Mouse (Mus musculus) hindbrain, embryonic 10.5 days (tissue): ENCODE measurements at regions not wholly inside any gene's neighbourhood (a gene's known extent, or its start where the extent isn't known, plus 50 kb on each side); places are given as distances from the start of the nearest gene placed in this dataset.

Experiments used
- DNase-seq: peaks from one replicate; pipeline ENCODE4 v3.0.0-alpha.2; 2017; ENCODE audit warnings: low spot score
- H3K27ac ChIP-seq: fragments of 300-500 bp; sonication (generic); 2 replicates; pipeline ENCODE4 v1.5.1; 2016; ENCODE audit warnings: mild to moderate bottlenecking, moderate library complexity
- H3K27me3 ChIP-seq: fragments of 300-500 bp; sonication (generic); 2 replicates; pipeline ENCODE4 v1.6.1; 2016; ENCODE audit warnings: mild to moderate bottlenecking; ENCODE audit not compliant: poor library complexity, insufficient read depth, severe bottlenecking
- H3K36me3 ChIP-seq: fragments of 300-500 bp; sonication (generic); 2 replicates; pipeline ENCODE4 v1.6.1; 2016; ENCODE audit warnings: mild to moderate bottlenecking, moderate library complexity
- H3K4me1 ChIP-seq: fragments of 300-500 bp; sonication (generic); replicated peaks from 2 replicates; pipeline ENCODE4 v1.6.1; 2016; ENCODE audit warnings: mild to moderate bottlenecking
- H3K4me3 ChIP-seq: fragments of 300-500 bp; sonication (generic); 2 replicates; pipeline ENCODE4 v1.5.1; 2016; ENCODE audit warnings: mild to moderate bottlenecking, moderate library complexity
- H3K9me3 ChIP-seq: fragments of 300-500 bp; sonication (generic); 2 replicates; pipeline ENCODE4 v1.6.1; 2016; ENCODE audit warnings: mild to moderate bottlenecking, moderate library complexity
- WGBS: fragments of 180-500 bp; shearing (Covaris S2); methylation state at CpG from one replicate; pipeline ENCODE4 v1.1.7; 2016; 5-methylcytosine and 5-hydroxymethylcytosine counted together

DNA sequence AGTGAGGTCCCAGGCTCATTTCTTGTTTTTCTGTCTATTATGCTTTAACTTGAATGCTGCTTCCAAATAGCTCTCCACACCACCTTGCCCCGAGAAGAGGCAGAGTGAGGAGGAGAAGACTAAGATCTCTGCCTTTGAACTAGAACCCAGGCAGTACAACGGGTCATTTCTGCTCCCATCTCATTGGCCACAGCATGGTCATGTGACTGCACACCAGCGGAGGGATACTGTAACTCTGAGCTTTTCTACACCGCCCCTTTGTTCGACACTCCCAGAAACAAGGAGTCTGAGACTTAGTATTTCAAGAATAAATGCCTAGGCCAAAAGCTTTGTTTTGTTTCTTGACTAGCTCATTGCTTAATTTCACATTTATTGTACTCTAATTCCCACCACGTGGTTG lies 230.5 kb upstream of the Habp2 start:
- no peaks in the 10 kb centered on the region for H3K36me3 ChIP-seq
- H3K27ac ChIP-seq: no peak overlapping the region
- DNase-seq: no peak
- peaks cover 16% of the 10 kb centered on the region for H3K4me1 ChIP-seq
- H3K9me3 ChIP-seq: no peaks in the 10 kb centered on the region
- H3K4me3 ChIP-seq: no peak overlapping the region
- 85% methylated on average over 6 of the region's 6 CpGs for WGBS
- peaks cover 22% of the 10 kb centered on the region for H3K27me3 ChIP-seq

DNA sequence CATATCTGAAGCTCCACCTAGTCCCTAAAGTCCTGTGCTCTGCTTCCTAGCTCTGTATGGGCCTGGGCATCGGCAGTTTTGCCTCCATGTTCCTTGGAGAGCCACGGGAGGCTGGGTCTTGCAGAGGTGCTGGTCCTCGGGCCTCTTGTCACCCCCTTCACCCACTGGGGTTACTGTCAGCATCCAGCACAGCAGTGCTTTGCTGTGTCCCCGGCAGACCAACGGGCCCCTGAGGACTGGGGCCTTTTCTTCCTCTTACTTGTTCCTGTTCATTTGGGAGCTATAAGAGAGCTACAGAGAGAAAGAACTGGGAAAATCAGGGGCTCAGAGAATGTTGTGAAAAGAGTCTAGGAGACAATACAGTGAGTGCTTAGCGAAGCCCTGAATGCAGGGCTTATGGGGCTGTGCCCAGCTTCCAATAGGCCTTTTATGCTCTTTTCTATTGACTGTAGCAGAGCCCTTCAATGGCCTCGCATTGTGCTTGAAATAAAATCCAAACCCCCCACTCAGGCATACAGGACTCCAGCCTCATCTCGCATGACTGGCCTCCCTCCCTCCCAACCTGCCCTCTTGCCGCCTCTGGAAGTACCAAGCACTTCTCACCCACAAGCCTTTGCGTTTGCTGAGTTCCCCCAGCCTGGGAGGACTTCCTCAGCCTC lies 224.9 kb upstream of the Habp2 start:
- peak overlapping the region; percentile 89 for H3K27ac ChIP-seq
- H3K4me3 ChIP-seq: no peak overlapping the region
- WGBS: 27% methylated on average over 10 of the region's 10 CpGs
- peaks cover 41% of the 10 kb centered on the region for H3K27me3 ChIP-seq
- peaks cover 49% of the 10 kb centered on the region for H3K4me1 ChIP-seq
- H3K9me3 ChIP-seq: no peaks in the 10 kb centered on the region
- peak; percentile 70 for DNase-seq
- H3K36me3 ChIP-seq: no peaks in the 10 kb centered on the region

DNA sequence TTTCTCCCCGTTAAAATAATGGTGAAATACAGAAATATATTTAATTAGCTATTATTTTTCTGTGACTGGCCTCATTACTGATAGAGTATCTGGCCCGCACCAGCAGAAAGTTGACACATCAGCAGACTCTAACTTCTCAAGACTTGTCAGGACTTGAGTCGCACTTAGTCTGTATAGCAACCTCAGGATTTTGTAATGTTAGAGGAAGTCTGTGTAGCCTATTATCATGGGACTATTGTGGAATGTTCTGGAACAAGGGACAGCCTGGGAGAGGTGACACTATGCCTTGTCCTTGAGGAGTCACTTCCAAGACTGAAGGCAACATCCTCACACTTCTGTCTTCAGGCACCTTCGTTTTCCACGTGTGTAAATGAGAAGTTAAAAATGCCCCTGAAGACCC lies 223.8 kb upstream of the Habp2 start:
- Histone ChIP-seq H3K4me1 (peaks cover 43% of the 10 kb centered on the region), H3K27ac (peak overlapping the region; percentile 89), H3K4me3 (no peak overlapping the region), H3K9me3 (no peaks in the 10 kb centered on the region), H3K36me3 (no peaks in the 10 kb centered on the region), H3K27me3 (peaks cover 47% of the 10 kb centered on the region)
- DNase-seq: no peak
- 47% methylated on average over 5 of the region's 5 CpGs for WGBS

DNA sequence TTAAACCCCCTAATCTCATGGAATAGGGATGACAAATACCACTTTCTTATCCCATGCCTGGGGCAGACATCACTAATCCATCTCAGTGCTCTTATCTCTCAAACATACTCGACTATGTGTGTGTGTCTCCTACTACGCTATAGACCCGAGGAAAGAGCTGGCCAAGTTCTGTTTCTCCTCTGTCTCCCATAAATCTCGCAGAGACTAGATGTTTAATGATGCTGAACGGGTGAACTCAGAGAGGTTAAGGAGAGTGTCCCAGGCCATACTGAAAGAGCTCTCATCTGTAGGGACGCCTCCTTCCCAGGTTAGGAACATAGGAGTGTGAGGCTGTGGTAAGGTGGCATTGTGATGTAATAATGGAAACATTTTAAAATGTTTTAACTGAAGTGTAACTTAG lies 221.2 kb upstream of the Habp2 start:
- Histone ChIP-seq H3K4me3 (no peak overlapping the region), H3K27ac (no peak overlapping the region), H3K4me1 (peaks cover 63% of the 10 kb centered on the region), H3K36me3 (no peaks in the 10 kb centered on the region), H3K27me3 (peaks cover 58% of the 10 kb centered on the region), H3K9me3 (no peaks in the 10 kb centered on the region)
- 89% methylated on average over 6 of the region's 6 CpGs for WGBS
- DNase-seq: no peak

DNA sequence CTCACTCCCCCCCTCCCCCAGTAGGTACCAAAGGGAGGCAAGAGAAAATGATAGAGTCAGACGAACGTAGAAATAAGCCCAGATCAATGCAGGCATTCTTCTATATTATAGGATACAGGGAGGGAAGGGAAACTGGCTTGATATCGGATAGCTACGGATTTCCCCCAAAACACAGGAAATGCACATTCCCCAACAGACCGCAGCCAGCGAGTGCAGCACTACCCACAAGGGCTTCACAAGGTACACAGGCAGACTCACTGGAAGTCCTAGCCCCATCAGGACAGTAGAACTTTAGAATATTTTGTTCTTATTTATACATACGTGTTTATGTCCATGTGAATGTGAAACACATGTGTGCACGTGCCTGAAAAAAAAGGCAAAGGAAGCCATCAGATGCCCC lies 218.8 kb upstream of the Habp2 start:
- peak overlapping the region; percentile 67; the same call in 1 of the 2 replicates for H3K27ac ChIP-seq
- no peaks in the 10 kb centered on the region for H3K36me3 ChIP-seq
- no peaks in the 10 kb centered on the region for H3K9me3 ChIP-seq
- H3K27me3 ChIP-seq: peaks cover 61% of the 10 kb centered on the region
- H3K4me3 ChIP-seq: no peak overlapping the region
- WGBS: 79% methylated on average over 8 of the region's 8 CpGs
- H3K4me1 ChIP-seq: peaks cover 53% of the 10 kb centered on the region
- DNase-seq: no peak

DNA sequence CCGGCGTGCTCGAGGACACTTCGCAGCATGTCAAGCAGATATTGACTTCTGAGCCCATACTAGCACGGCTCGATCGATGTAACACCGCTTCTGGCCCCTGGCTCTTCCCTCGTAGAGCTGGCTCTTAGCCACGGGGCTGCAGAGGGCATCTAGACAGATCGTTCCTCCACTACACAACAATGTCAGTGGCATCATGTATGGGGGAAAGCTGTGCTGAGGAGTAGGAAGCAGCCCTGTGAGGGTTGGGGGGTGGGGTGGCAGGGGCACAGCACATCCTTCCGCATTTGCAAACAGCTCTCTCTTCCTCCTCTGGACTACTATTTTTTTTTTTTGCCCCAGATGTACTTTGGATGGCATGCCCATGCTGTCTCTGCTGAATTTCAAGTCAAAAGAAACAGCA lies 218.1 kb upstream of the Habp2 start:
- no peak overlapping the region for H3K4me3 ChIP-seq
- peaks cover 61% of the 10 kb centered on the region for H3K27me3 ChIP-seq
- H3K27ac ChIP-seq: peak overlapping the region; percentile 67

DNA sequence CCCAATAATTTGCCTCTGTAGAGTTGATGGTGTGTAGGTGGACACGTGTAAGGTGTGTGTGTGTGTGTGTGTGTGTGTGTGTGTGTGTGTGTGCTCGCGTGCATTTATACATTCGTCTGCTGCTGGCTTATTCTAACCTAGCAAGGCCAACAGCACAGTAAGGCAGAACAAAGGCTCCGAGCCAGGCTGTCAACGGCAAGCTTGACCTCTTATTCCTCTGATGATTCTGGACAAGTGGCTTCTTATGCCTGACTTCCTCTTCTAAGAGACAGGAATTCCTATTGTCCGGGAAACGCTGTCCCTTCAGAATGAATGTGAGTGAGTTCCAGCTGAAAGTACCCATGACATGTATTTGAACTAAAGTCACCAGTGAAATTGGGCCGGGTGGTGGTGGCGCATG lies 217.7 kb upstream of the Habp2 start:
- peaks cover 42% of the 10 kb centered on the region for H3K4me1 ChIP-seq
- H3K27me3 ChIP-seq: peaks cover 59% of the 10 kb centered on the region
- WGBS: 26% methylated on average over 10 of the region's 10 CpGs
- peak overlapping the region; percentile 67 for H3K27ac ChIP-seq
- H3K9me3 ChIP-seq: no peaks in the 10 kb centered on the region
- no peak overlapping the region for H3K4me3 ChIP-seq
- H3K36me3 ChIP-seq: no peaks in the 10 kb centered on the region
- peak; percentile 63 for DNase-seq

More for the DNA sequence above, 218.1 kb upstream of the Habp2 start:
- H3K9me3 ChIP-seq: no peaks in the 10 kb centered on the region
- no peaks in the 10 kb centered on the region for H3K36me3 ChIP-seq
- peak; percentile 10 for DNase-seq
- 71% methylated on average over 12 of the region's 12 CpGs for whole genome bisulfite sequencing
- peaks cover 46% of the 10 kb centered on the region for H3K4me1 ChIP-seq

DNA sequence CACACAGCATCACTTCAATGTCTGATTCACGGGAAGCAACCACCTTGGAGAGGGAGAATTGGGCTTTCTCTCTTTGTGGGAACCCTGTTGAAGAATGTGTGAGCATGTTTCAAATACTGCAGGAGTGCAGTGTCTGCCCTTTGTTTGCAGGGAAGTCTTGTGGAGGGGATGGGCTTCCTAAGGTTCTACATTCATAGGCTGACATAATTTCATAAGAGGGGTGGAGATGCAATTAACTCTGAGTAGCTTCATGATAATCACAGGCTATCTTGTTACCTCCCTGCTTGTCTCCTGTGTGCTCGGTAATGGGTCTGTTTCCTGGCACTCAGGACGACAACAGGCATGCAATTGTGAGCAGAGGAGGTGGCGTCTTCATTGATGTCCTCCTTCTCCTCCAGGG lies 215.6 kb upstream of the Habp2 start:
- 54% methylated on average over 4 of the region's 4 CpGs for WGBS
- Histone ChIP-seq H3K36me3 (no peaks in the 10 kb centered on the region), H3K9me3 (no peaks in the 10 kb centered on the region), H3K4me1 (peaks cover 34% of the 10 kb centered on the region), H3K4me3 (no peak overlapping the region), H3K27me3 (peaks cover 54% of the 10 kb centered on the region), H3K27ac (peak overlapping the region; percentile 53)
- DNase-seq: no peak

DNA sequence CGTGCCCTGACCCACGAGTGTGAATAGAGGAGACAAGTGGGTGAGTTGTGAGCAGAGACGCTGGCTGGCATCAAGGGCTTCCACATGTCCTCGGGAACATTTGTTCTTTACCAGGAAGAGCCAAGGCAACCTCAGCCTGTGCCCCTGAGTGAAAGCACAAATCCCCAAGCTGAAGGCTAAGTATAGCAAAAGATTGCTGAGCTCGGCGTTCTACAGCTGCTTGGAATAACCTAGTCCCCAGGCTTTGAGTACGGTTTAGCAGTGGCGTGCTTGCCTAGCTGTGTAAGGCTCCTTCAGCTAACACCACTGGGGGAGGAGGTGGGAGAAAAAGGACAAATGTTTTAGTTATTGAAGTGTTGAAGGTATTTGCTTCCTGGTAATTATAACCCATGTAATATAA lies 210.8 kb upstream of the Habp2 start:
- no peak overlapping the region for H3K27ac ChIP-seq
- peaks cover 12% of the 10 kb centered on the region for H3K4me1 ChIP-seq
- H3K9me3 ChIP-seq: no peaks in the 10 kb centered on the region
- H3K4me3 ChIP-seq: no peak overlapping the region
- H3K27me3 ChIP-seq: peaks cover 36% of the 10 kb centered on the region
- no peaks in the 10 kb centered on the region for H3K36me3 ChIP-seq
- no peak for DNase-seq
- WGBS: 87% methylated on average over 8 of the region's 8 CpGs

DNA sequence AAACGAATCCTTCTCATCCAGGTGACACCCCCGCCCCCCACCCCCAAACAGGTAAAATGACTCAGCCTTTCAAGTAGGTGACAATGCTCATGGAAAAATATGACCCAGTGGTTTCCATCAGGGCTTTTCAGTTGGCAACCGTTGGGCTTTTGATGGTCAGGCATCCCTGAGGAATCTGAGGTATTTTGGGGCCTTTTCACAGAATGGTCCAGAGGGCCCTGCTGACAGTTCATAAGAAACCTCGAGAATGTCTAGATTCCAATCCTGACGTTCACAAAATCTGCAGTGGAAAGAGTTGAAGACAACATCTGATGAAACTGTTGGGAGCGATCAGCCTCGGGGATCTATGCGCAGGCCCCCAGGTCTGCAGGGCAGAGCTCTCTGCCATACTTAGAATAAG lies 209.4 kb upstream of the Habp2 start:
- no peaks in the 10 kb centered on the region for H3K9me3 ChIP-seq
- no peaks in the 10 kb centered on the region for H3K36me3 ChIP-seq
- DNase-seq: no peak
- 77% methylated on average over 8 of the region's 8 CpGs for WGBS
- peaks cover 29% of the 10 kb centered on the region for H3K27me3 ChIP-seq
- peaks cover 4% of the 10 kb centered on the region; the same call in 1 of the 2 replicates for H3K4me1 ChIP-seq
- no peak overlapping the region for H3K27ac ChIP-seq
- no peak overlapping the region for H3K4me3 ChIP-seq

DNA sequence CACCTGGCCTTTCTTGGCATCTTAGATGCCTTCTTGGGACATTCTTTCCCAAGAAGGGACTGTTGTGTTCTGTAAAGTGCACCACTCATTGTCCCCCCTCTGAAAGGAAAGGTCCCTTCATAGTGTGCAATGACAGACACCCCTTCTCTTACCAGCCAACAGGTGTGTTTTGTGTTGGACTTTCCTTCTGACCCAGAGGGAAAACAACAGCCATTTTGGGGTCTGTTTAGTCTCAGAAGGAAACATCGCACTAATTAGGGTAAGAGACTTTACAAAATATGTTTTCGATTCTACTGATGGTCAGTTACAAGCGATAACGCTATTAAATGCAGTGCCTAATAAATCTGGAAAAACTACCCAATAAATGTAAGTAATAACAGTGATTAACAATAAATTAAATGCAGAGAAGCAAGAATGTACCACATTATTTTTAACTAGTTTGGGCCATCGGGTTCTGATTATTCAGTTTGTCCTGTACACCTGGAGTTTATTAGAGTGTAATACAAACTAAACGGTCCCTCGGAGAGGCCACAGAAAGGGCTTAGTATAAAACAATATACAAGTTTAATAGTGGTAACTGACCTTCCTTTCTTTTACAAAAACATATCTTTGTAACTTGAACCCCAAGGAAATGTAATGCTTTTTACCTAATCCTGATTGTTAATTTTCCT lies 200.4 kb upstream of the Habp2 start:
- Histone ChIP-seq H3K36me3 (no peaks in the 10 kb centered on the region), H3K4me1 (no peaks in the 10 kb centered on the region), H3K27me3 (peaks cover 3% of the 10 kb centered on the region), H3K9me3 (peaks cover 16% of the 10 kb centered on the region), H3K27ac (no peak overlapping the region), H3K4me3 (no peak overlapping the region)
- DNase-seq: no peak
- 83% methylated on average over 7 of the region's 7 CpGs for WGBS

DNA sequence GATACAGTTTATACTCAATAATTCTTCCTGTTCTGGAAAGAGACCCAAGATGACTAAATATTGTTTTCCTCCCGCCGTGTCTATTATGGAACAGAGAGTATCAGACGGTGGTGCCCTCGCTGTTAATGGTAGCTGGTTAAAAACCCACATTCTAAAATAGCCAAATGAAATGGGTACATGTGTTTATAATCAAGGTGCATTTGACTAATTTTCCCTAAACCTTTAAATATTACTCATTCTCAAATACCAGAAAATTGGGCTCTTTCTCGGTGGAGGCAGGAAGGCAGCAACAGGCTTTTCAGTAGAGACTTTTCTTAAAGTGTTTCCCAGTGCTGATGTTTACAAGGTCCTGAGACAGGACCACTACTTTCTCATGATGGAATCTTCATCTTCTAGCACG lies 199.8 kb upstream of the Habp2 start:
- Histone ChIP-seq H3K27me3 (peaks cover 6% of the 10 kb centered on the region), H3K4me3 (no peak overlapping the region), H3K27ac (no peak overlapping the region), H3K4me1 (no peaks in the 10 kb centered on the region), H3K36me3 (no peaks in the 10 kb centered on the region), H3K9me3 (peaks cover 16% of the 10 kb centered on the region)
- DNase-seq: no peak
- 82% methylated on average over 6 of the region's 6 CpGs for WGBS

DNA sequence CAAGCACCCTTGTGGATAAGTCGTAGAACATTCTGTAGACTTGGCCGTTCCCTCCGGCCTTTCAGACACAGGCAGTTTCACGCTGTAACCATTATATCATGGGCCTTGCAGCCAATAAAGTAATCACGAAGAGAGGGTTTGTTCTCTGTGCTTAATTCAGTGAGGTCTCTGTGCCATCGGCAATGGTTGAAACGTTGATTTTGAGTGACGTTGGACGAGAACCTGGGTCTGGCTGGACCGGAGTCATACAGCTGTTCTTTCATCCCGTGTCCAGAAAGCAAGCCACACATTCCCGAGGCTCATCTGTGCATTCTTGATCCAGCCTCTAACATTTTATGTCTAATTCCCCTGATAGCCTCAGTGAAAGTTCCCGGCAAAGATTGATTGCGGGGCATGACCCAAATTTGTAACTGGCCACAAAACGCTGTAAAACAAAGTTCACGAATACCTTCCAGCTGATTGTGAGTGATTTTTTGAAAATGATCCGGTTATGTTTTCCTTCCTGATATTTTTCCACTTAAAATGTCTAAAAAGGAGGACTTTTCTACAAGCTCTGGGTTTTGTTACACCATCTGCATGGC lies 197.1 kb upstream of the Habp2 start:
- H3K36me3 ChIP-seq: no peaks in the 10 kb centered on the region
- no peak overlapping the region for H3K4me3 ChIP-seq
- WGBS: 94% methylated on average over 17 of the region's 17 CpGs
- H3K4me1 ChIP-seq: no peaks in the 10 kb centered on the region
- H3K27me3 ChIP-seq: peaks cover 20% of the 10 kb centered on the region
- DNase-seq: no peak
- H3K9me3 ChIP-seq: peaks cover under 1% of the 10 kb centered on the region; the same call in 1 of the 2 replicates
- no peak overlapping the region for H3K27ac ChIP-seq
